Mouse (Mus musculus): ENCODE results near the gene Klhl3. TPM values are rescaled to one million over a fixed set of nuclear protein-coding genes. Genes with fewer than 3 reads are reported as not detected.

Gene Klhl3
- total RNA-seq, 2 experiments from 2014 or later, result 1.5 to 1.9 TPM

- peak in 1 of 2 experiments; percentile 52 for DNase-seq
Measured at GRCm38 (mm10) chr13:58126126-58126525, 12.7 kb upstream of the Klhl3 start.

- no peak for DNase-seq
Measured at GRCm38 (mm10) chr13:58124989-58125388, 11.6 kb upstream of the Klhl3 start.

DNA sequence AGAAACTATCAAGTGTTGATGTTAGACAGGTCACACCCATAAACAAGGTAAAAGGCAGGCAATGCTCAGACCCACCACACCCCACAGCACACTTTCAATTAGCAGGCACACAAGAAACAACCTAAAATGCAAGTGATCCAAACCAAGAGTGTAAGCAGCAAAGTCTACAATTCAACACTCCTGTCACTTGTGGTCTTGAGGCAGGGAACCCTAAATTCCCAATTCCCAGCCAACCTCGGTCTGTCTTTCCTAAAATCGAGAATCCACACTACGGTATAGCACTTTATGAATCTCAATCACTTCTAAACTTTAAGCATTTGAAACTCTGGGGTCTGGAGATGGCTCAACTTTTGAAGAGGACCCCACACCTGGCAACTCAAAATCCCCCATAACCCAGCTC lies 10.9 kb upstream of the Klhl3 start:
- no peak for DNase-seq

DNA sequence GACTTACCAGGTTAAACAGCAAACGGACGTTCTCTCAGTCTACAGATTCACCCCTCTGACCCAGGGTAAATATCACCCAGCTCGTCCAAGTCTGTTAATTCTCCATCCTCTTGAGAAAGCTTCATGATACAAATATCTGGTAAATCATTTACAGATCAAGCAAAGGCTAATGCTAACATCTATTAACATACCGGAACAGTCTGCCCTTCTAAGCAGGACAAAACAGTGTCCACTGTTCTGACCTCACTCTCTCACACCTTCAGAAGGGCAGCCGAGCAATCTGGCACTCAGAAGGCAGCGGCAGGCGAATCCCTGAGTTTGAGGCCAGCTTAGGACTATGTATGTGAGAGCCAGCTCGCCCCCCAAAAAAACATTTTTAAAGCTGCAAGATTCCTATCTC lies 10.0 kb upstream of the Klhl3 start:
- DNase-seq, result no peak

DNA sequence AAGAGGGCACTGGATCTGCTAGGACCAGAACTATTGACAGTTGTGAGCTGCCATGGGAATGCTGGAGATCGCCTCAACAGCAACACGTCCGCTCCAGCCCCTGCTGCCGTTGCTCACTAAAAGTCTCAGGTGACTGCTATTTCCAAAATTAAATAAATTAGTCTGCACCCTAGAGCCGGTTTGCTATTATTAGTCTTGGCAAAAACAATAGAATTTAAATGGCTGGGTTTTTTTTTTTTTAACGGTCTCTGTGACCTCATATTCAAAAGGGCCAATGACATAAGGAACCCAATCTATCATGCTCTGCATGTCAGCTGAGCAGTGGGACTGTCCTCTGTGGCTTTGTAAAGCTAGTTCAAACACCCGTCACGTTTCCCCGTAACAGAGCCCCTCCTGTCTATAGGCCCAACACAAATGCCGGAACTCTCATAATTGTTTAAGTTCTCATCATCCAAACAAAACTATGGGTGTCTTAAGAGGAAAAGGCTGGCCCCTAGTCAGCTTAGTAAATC lies 9.4 kb upstream of the Klhl3 start:
- DNase-seq, result no peak

DNA sequence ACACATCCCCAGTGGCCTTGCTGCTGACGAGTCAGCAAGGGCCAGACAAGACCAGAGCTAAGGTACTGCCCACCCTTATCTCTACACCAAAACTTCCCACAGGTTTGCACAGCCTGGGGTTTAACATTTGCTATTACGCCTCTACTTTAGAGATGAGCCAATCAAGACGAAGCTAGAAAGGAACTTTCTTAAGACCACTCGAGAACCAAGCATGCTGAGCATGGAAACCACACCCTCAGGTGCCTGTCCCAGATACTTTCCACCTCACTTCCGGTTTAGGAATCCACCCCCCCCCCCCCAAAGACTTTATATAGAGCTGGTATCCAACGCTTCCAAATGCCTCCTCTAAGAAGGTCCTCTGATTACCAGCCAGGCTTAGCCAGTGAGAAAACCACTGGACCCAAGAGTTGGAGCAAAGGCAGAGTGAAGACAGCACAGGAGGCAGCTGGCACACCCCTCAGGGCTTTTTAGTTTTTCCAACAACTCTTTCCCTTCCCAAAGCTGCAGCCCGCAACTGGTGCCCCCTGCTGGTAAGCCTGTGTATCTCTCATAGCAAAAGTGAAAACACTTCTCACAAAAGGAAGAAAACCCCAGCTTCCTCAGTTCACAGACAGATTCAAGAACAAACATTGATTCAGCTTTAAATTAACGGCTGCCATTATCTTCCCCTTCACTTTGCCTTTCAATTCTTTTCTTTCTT lies 4.1 kb upstream of the Klhl3 start:
- DNase-seq, result peak; percentile 79 to 90

- DNase-seq, result no peak
Measured at GRCm38 (mm10) chr13:58116801-58117200, 3.4 kb upstream of the Klhl3 start.

DNA sequence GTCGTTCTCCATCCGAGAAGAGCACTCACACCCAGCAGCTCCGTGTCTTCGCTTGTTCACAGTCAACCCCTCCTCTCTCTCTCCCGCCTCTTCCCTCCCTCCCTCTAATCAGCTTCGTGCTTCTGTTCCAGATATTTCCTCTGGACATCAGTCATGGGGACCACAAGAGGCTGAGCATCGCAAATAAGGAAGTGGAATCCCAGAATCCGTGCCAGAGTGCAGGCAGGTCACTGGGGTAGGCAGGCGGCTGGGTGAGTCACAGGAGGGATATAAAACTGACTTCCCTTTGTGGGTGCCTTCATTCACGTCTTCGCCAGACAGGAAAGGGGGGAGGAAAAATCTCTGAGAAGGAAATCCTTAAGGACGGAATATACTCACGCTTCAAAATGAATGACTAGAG lies 1.8 kb upstream of the Klhl3 start:
- DNase-seq, result peak; percentile 22 to 59

- peak; percentile 24 to 44 for DNase-seq
Measured at GRCm38 (mm10) chr13:58112601-58113041, 771 bp downstream of the Klhl3 start.

- DNase-seq, result no peak
Measured at GRCm38 (mm10) chr13:58112191-58112590, 1.2 kb downstream of the Klhl3 start.

DNA sequence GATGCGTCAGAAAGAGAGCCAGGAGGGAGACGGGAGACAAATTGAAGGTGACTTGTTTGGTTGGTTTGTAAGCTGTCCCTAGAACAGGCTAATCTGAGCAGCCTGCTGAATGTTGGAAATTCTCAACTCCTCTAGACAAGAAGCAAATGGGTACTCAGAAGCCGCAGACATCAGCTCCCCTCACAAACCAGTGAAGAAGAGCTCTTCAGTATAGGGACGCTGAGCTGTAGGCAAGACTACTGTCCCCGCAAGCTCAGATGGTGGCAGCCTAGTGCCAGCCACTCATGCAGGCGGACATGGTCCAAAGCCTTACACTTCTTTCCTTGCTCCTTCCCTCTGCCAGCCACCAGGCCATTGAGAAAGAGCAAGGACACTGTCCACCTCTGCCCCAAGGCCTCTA lies 2.1 kb downstream of the Klhl3 start:
- no peak for DNase-seq

GRCm38 (mm10) chr13:58090643-58091042 lies 22.7 kb downstream of the Klhl3 start:
- DNase-seq, result peak; percentile 66 to 73

- DNase-seq, result no peak
Measured at GRCm38 (mm10) chr13:58084396-58084795, 29.0 kb downstream of the Klhl3 start.

DNA sequence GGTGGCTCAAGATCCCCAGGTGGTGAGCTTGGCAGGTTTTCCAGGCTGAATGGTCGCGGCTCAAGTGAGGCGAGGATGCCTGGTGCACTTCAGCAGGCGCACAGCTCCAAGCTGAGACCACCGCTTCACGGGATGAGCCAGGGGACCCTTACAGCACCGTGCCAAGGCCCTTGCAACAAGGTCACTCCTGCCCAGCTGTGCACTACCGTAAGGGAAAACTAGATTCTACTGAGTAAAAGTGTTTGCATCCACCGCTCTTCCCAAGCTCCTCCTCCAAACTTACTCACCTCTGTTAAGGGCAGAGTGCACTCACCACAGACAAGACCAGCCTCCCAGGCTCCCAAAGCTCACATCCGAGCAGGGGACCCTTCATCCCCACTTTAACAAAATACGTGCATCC lies 29.9 kb downstream of the Klhl3 start:
- DNase-seq, result no peak

GRCm38 (mm10) chr13:58083048-58083447 lies 30.3 kb downstream of the Klhl3 start:
- DNase-seq, result no peak

GRCm38 (mm10) chr13:58078361-58078760 lies 35.0 kb downstream of the Klhl3 start:
- DNase-seq, result peak; percentile 49 to 61

GRCm38 (mm10) chr13:58074881-58075280 lies 38.5 kb downstream of the Klhl3 start:
- no peak for DNase-seq

DNA sequence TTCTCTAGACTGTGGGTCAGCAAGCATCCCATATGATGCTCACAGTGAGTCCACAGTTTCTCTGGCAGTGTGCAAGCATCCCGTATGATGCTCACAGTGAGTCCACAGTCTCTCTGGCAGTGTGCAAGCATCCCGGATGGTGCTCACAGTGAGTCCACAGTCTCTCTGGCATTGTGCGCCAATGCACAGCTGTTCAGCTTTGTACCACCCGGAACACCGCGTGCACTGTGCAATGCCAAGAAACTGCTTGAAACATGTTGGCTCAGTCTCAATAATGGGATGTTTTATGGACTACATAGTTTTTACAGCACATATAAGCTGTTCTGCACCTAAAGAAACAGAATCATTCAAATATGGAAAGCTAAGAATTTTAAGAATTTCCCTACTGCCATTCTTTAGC lies 38.9 kb downstream of the Klhl3 start:
- DNase-seq, result no peak

DNA sequence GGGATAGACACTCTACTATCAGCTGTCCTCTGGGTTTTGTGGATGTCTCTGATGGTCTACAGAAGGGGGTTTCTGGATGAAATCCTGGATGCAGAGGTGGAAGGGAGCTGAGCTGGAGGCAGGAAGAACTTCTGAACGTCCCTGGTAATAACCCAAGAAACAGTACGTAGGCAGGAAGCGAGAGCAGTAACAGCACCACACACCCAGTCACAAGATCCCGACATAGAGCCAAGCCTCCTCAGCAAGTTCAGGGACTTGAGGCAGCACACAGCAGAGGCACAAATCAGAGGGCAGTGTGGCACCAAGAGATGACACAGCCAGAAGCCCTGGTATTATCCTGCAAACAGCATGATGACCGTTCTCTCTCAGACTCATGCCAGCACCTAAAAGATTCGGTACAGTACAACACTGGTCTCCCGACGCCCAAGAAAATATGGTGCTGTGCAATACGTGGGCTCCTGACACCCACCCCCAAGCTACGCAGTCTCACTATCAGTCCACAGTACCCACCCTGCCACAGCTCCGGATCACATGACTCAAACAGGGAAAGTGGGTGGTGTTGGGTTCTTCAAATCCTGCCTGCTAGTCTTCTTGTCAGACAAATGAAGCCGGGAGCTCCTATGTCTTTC lies 40.0 kb downstream of the Klhl3 start:
- no peak for DNase-seq

GRCm38 (mm10) chr13:58071209-58071608 lies 42.2 kb downstream of the Klhl3 start:
- no peak for DNase-seq

DNA sequence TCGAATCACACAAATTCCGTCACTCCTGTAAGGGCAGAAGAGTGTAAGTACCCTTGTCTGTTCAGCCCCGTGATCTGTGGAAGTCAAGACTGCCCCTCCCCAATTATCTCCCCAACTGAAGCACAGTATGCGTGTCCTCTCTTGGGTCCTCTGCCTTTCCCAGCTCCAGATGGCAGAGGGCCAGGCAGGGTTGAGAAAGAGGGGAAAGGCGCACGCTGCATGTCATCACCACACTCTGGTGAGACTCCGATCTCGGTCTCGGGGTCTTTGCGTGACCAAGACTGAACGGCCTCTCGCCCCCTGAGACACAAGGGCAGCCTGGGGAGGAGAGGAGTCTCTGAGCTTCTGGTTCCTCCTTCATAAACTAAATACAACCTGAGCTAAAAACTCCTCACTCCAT lies 42.9 kb downstream of the Klhl3 start:
- peak in 1 of 2 experiments; percentile 28 for DNase-seq

DNA sequence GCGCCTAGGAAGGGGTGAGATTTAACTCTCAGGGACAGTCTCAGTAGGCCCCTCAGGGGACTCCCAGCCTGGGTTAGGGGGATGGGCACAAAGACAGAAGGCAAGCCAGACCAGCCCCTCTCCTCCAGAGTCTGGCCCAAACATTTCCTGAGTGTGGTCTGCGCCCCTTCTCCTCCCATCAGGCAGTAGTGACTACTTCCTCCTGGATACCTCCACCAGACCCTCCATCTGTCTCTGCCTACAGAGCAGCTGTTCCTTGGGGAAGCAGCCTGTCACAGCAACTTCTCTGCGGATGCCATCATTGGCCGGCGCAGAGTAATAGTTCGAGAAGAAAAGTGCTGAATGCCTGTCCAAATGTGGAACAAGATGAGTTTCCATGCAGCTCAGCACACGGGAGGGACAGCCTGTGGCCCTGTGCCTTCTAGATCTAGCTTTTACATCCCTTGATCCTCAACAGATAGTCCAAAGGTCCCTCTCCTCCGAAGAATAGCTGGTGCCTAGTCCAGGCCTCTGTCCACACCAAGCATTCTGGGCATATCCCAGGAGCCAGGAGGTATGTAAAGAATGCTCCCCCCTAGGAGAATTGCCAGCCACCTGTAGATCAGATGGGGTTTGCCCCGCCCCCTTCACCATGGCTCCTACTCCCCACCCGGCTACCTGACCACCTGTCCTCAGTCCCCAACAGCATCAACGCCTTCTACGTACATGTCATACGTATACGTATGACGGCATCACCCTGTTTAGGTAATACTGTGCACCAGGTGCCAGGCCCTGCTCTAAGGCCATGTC lies 44.8 kb downstream of the Klhl3 start:
- DNase-seq, result no peak

GRCm38 (mm10) chr13:58067540-58068103 lies 45.8 kb downstream of the Klhl3 start:
- peak; percentile 70 to 78 for DNase-seq
